Mouse (Mus musculus): ENCODE measurements around the gene Camk2n1. TPM values are rescaled to one million over a fixed set of nuclear protein-coding genes. Genes with fewer than 3 reads are reported as not detected.

The Camk2n1 gene
- polyA plus RNA-seq, 1 experiment from 2014 or later: 7.5 TPM

Other genes starting within 250 kb of the Camk2n1 start
- 257 and 277 TPM in 2 replicates for gene Hp1bp3, start 238.0 kb upstream of the Camk2n1 start, polyA plus RNA-seq (2014; fragmentation: Nextera tagmentation; extraction: Ambion mirVana)
- gene Sh2d5, start 203.9 kb upstream of the Camk2n1 start, polyA plus RNA-seq (2014; fragmentation: Nextera tagmentation; extraction: Ambion mirVana): 4.0 and 4.6 TPM in 2 replicates
- gene Kif17, start 203.9 kb upstream of the Camk2n1 start, polyA plus RNA-seq (2014; fragmentation: Nextera tagmentation; extraction: Ambion mirVana): 0.61 and 0.85 TPM in 2 replicates
- gene Ddost, start 149.6 kb upstream of the Camk2n1 start, polyA plus RNA-seq (2014; fragmentation: Nextera tagmentation; extraction: Ambion mirVana): 182 and 192 TPM in 2 replicates
- 42.2 and 47.6 TPM in 2 replicates for gene Pink1, start 128.0 kb upstream of the Camk2n1 start, polyA plus RNA-seq (2014; fragmentation: Nextera tagmentation; extraction: Ambion mirVana)
- gene Cda, start 86.3 kb upstream of the Camk2n1 start, polyA plus RNA-seq (2014; fragmentation: Nextera tagmentation; extraction: Ambion mirVana): 2.2 and 2.3 TPM in 2 replicates
- 1.8 and 4.8 TPM in 2 replicates for gene Fam43b, start 57.8 kb upstream of the Camk2n1 start, polyA plus RNA-seq (2014; fragmentation: Nextera tagmentation; extraction: Ambion mirVana)
- gene Mul1, start 19.6 kb upstream of the Camk2n1 start, polyA plus RNA-seq (2014; fragmentation: Nextera tagmentation; extraction: Ambion mirVana): 16.2 and 21.9 TPM in 2 replicates
- gene Vwa5b1, start 181.6 kb downstream of the Camk2n1 start, polyA plus RNA-seq (2014; fragmentation: Nextera tagmentation; extraction: Ambion mirVana): 0.30 and 1.6 TPM in 2 replicates

All from forebrain, embryonic 14.5 days (tissue).